Mouse (Mus musculus) brain, embryonic 14.5 days (tissue): ENCODE results near the gene Anp32e. TPM values are rescaled to one million over a fixed set of nuclear protein-coding genes. Genes with fewer than 3 reads are reported as not detected.
A peak's percentile ranks its signal among the peaks of the same experiment; 100 is the strongest.

Experiments
- DNase-seq: peaks from one replicate; pipeline ENCODE4 v3.0.0-alpha.2; 2011; ENCODE audit warnings: low read depth
- CTCF ChIP-seq: fragments of 200-500 bp; IDR thresholded peaks from 2 replicates; pipeline ENCODE4 v1.5.1; 2012; ENCODE audit warnings: inconsistent platforms, mild to moderate bottlenecking, moderate library complexity, borderline replicate concordance; ENCODE audit not compliant: insufficient read depth, insufficient read length; ENCODE audit errors: extremely low read depth
- POLR2A ChIP-seq: fragments of 200-500 bp; IDR thresholded peaks from 2 replicates; pipeline ENCODE4 v1.6.1; 2012; ENCODE audit warnings: mild to moderate bottlenecking, inconsistent platforms, borderline replicate concordance; ENCODE audit not compliant: poor library complexity, insufficient read depth, insufficient read length, severe bottlenecking; ENCODE audit errors: extremely low read depth
- polyA plus RNA-seq: library from polyadenylated mRNA; depleted of rRNA; stranded (reverse); fragments of >200 nt; gene quantifications from 2 replicates; pipeline ENCODE4 v1.2.3, GENCODE M21; 2012

The Anp32e gene
- polyA plus RNA-seq, 1 experiment: 107 TPM

DNA sequence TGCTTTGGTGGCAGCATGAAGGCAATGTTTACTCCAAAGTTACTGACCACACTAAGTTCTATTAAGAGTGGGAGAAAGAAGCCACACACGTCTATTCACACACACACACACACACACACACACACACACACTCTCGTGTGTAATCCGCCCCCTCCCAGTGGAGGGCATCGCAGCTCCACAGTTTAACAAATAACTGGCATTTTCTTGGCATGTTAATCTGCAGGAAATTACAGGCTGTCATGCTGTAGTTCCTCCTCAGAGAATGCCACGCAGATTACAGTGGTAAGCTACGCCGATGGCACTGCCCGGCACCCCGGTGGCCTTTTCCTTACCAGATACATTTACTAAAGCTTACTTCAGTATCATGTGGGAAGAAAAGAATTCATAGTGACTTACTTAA lies 49.2 kb downstream of the Anp32e start:
- TF ChIP-seq CTCF (no peak), POLR2A (no peak)
- peak; percentile 79 for DNase-seq

DNA sequence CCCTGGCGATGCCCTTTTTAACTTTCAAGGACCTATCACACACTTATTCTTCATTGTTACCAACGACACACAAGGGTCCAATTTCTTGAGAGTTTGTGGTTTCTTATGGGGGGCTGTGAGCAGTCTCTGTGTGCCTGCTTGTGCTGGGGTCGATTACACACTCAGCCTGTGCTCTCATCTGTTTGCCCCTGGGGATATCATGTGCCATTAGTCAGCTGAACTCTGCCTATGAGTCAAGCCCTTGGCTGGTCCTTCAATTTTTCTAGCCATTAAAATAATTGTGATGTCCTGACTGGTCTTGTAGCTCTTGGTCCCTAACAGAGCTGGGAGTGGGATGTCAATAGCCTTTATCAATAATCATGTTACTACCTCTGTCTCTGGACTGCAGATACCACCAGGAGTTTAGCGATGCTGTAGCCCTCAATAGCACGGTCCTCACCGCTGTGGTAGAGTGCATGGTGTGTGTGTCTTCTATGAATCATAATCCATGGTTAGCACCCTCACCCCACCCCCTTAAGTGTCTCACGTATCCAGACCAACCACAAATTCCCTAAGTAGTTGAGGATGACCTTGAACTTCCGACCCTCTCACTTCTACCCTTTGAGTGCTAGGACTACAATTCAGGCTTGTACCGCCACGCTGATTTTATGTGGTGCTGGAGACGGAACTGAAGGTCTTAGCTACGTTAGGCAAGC lies 51.4 kb downstream of the Anp32e start:
- no peak for TF ChIP-seq POLR2A
- no peak for TF ChIP-seq CTCF
- no peak for DNase-seq

DNA sequence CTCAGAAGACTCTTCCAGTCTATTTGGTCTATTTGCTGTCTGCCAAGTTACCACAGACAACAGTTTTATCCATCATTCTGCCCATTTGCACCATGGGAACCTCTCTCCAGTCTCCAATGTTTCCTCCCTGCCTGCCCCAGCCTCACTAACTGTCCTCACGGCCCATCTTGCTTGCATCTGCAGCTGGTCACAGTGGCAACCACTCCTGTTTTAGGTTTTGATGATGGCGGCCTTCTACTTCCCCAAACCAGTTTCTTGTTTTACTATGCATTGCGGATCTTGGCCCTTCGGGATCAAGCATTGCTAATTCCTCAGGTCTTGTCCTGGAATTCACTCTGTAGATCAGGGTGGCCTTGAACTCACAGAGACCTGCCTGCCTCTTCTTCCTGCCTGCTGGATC lies 53.1 kb downstream of the Anp32e start:
- DNase-seq: no peak
- no peak for TF ChIP-seq POLR2A
- no peak for TF ChIP-seq CTCF

DNA sequence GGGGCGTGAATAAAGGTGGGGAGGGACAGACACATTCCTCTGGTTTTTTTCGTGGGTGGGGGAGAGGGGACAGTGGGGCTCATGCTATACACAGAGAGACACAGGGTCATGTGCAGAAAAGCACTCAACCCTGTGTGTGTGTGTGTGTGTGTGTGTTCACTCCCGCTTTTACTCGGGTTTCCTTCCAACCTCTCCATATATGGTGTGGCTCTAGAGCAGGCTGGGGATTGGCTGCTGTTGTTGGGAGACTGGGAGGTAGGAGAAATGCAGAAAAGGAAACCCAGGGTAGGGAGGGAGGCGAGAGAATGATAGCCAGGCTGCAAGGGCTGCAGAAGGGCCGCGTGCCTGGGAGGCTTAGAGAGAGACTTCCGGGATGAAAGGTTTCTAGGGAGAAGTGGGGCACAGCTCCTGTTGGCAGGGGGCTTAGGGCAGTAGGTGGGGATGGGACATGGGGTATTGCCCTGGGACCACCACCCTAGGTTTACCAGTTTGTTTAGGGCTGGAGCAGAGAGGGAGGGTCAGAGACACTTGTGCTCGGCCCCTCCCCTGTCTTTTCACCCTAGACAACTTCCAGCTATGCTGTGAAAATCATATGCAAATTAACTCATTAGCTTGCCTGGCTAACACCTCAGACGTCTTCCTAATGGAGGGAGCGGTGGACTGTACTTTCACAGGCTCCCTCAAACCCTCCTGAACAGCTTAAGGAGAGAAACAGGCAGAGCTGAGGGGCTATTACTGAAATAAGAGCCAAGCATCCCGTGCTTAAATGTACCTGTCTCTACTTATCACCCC lies 56.4 kb downstream of the Anp32e start:
- no peak for TF ChIP-seq CTCF
- 0 out of 2 replicates have a peak, but pooled peaks have one; percentile 30 for TF ChIP-seq POLR2A

DNA sequence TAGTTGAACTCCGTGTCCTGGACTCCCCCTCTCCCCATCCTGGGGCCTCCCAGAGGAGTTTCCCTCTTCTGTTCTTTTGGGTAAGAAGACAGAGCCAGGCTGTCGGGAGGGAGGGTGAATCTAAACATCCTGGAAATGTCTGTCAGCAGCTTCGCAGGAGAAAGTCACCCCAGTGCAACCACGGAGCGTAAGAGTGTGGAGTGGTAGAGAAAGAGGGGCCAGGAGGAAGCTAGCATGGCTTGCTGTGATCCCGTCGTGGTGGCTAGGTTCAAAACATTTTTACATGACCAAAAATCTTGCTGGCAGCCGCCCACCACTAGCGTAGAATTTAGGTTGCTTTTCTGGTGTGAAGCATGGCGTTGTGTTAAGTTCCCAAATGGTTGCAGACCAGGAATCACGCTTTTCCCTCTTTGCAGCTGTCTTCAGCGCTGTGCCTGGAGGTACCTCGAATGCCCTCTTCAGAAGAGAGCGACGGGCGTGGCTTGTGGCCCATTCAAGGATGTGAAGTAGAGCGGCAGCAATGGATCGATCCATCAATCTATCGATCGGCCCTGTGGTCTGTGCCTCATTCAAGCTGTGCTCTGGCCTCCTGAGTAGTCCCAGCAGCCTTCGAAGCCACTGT lies 57.1 kb downstream of the Anp32e start:
- TF ChIP-seq POLR2A (no peak), CTCF (no peak)
- peak; percentile 77 for DNase-seq

More for the DNA sequence above, 56.4 kb downstream of the Anp32e start:
- DNase-seq: peak; percentile 96

DNA sequence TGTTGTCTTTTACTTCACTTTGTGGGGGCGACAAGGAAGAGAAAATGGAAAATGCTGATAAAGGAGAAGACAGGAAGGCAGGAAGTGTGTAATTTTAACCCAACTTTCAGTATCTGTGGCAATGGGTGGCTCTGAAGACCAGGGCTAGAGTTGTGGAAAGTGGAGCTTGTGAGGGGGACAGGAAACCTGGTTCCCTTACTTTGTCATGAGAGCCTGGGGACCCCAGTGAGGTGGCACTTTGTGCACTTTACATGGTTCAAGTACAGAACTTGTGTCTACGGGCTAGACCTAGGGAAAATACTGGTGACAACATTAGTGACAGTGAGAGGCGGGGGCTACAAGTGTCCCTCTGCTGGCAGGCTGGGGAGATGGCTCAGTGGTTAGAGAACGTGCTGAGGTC lies 57.9 kb downstream of the Anp32e start:
- DNase-seq: no peak
- no peak for TF ChIP-seq POLR2A

DNA sequence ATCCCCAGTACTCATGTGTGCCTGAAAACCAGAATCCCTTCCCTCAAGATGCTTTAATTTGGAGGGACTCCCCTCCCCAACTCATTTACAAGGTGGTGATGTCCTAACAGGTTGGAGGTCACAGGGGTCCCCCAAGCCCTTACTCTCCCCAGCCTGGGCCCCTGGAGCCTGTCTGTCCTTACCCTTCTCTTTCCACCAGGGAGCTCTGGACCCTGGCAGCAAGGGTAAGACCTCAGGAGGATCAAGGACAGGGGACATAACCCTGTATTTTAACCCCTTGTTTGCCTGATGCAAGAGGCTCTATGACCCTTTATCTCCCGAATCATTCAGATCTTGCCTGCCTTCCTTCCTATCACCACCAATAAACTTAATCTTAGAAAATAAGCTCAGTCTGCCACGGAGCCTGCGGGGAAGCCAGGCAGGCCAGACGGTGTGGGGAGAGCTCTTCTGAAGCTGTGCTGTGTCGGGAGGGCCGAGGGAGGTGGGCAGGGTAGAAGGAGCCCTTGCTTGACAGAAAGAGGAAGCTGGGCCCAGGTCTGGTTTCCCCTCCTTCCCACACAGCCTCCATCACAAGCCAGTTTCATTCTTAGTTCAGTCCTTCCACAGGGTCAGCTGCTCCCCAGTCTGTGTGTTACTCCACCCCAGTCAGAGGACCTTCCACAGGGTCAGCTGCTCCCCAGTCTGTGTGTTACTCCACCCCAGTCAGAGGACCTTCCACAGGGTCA lies 58.5 kb downstream of the Anp32e start:
- no peak for DNase-seq
- TF ChIP-seq POLR2A (no peak), CTCF (no peak)

DNA sequence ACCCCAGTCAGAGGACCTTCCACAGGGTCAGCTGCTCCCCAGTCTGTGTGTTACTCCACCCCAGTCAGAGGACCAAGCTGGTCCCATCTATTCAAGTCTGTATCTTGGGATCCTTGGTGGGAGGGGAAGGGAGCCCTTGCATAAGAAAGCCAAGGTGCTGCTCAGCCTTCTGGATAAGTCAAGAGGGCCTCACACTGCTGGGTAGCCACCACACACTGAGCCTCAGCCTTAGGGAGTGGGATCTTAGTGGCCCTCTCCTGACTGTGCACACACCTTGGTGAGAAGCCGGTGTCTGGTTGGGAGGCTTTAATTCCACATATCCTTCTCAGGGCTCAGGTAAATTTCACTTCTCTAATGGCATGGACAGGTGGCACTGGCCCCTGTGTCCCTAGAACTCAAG lies 59.1 kb downstream of the Anp32e start:
- no peak for TF ChIP-seq POLR2A
- TF ChIP-seq CTCF: no peak
- DNase-seq: no peak

DNA sequence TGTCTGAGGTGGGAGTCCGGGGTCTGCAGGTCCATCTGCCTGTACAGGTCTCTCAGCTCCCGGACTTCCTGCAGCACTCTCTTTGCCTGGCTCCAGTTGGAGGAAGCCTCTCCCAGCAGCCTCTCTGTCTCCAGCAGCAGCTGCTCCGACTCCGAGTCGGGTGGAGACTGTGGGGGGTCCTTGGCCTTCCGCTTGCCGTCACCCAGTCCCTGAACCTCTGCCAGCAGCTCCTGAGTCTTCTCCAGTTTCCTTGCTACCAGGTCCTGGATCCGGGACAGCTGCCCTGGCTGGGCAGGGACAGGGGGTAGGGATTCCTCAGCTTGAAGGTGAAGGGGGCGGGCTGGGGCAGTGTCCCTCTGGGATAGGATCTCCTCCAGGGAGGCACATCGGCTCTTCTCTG lies 59.9 kb downstream of the Anp32e start:
- DNase-seq: peak; percentile 34
- TF ChIP-seq CTCF (no peak), POLR2A (no peak)

DNA sequence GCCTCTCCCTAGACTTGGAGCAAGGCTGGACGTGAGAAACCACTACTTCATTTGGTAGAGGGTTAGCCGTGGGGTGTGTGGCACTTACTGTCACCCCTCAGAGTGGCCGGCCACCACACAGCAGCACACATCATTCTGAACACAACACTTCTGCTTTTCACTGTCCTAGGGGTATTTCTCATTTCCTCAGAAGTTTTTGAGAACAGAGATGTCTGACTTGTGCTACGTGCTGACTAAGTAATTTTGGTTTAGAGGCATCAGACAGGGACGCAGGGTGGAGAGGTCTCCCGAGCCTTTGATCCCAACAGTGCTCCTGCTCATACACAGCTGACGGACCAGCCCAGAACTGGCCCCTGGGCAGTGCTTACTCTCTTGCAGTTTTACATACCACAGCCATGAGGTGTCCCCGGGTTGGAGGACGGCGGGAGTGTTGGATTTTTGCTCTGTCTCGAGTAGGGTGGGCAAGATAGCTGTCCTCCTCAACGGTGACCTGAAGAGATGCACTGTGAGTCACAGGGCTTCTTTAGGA lies 61.4 kb downstream of the Anp32e start:
- no peak for DNase-seq
- TF ChIP-seq POLR2A (no peak), CTCF (no peak)

DNA sequence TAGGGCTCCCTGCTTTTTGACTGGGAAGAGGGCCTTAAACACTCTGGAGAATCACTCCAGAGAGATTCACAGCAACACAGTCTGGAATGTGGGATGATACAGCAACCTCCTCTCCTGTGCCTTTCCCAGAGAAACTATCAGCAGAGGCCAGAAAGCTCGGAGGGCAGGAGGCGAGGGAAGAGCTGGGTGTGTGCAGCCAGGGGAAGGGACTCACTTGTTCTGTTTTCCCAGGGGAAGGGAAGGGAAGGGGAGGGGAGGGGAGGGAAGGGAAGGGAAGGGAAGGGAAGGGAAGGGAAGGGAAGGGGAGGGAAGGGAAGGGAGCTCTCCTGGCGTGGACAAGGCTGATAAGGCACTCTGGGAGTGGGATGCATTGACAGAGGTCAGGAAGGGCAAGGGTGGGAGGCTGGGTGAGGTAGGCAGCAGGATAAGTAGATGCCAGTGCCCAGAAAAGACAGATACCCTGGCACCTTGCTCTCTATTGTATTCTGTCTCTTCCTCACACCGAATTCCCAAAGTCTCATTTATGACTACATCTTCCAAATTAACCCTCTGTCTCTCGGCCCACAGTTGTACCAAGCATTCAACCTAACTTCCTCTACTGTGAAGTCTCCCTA lies 64.1 kb downstream of the Anp32e start:
- DNase-seq: peak; percentile 16
- TF ChIP-seq CTCF: no peak
- TF ChIP-seq POLR2A: no peak

DNA sequence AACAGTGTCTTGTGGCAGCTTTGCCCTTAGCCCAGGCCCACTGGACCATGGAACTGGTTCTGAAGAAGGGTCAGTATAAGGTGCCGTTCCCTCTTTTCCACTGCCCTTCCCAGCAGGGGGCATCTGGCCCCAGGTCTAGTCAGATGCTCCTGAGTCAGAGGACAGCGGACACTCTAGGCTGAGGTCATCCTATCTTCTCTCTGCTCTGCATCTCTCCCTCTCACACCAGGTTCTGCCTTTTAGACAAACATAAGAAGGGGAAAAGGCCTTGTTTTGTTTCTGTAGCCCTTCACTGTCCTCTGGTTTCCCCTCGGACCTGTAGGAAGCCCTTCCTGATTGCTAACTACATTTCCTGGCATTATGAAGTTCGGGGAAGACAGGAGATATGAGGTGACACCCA lies 64.8 kb downstream of the Anp32e start:
- peak; percentile 28 for DNase-seq
- TF ChIP-seq POLR2A (no peak), CTCF (no peak)
